Mouse (Mus musculus): ENCODE measurements around the gene Gbe1.

The Gbe1 gene

DNA sequence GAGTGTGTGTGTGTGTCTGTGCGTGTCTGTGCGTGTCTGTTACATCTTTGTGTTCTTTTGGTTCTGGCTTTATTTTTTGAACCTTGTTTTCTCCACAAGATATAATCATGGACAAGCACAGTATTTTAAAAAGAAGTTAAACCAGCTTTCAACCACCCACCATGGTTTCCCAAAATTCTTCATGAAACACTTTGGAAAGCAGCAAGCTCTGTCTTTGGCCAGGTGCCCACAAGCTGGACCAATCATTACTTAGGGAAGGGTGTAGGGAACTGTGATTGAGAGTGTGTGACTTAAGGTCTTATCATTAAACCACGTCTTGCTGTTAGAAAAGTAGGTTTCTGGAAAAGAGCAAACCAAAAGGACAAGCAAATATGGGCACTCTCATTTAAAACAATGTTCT is 288.6 kb downstream of the Gbe1 start:
- no peak for DNase-seq

DNA sequence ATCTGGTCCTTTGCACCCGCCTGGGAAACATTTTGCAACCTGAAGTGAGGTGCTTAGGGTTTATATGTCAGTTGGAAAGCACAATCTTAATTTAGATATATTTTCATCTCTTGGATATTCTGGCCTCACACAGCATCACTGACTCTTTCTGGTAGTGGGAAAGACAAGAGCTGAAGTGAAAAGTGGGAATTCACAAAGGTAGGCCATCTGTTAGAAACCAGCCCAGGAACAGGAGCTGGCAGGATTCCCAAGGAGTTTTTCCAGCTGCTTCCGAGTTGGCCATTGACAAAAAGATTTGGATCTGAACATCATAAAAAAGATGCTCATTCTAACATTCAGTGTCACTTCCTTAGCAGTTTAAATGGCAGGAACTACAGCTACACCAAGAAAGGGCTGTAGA is 294.6 kb downstream of the Gbe1 start:
- DNase-seq: no peak

DNA sequence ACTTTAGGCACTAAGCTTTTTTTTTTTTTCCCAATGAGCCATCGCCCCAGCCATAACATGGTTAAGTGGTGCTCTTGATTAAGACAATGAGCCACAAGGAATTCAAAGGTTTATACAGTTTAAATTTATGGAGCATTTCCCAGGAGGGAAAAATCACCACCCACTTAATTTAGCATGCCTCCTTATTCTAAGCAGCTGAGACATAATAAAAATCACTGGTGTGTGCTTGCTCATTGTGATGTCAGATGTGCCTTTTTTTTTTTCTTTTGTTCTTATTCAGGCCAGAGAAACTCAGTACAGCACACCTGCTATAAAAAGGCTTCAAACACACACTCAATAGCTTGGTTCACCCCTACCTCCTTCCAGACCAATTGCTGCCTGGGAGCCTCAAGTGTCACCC is 303.9 kb downstream of the Gbe1 start:
- DNase-seq: no peak

DNA sequence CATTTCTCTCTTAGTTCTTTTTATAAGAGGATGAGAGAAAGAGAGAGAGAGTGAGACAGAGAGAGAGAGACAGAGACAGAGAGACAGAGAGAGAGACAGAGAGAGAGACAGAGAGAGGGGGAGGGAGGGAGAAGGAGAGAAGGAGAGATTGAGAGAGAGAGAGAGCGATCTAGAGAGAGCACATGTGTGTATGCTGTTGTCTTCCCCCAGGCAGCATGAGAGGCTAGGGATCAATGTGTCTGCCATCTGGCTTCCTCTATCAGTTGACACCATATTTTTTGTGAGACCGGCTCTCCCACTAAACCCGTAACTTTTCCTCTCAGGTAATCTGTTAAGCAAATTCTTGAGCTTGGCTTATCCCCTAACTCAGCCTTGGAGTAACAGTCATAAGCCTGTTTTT is 304.4 kb downstream of the Gbe1 start:
- DNase-seq: no peak
